Mouse (Mus musculus) CH12.LX (cell line): ENCODE measurements around the gene Samsn1. TPM values are rescaled to one million over a fixed set of nuclear protein-coding genes. Genes with fewer than 3 reads are reported as not detected.

Experiments
- DNase-seq: peaks from one replicate; pipeline ENCODE4 v3.0.0-alpha.2; 2013; ENCODE audit errors: extremely low read depth
- H3K27ac ChIP-seq: 2 replicates; pipeline ENCODE4 v1.5.1; 2012; ENCODE audit warnings: low read depth, mild to moderate bottlenecking, control low read depth, moderate library complexity; ENCODE audit not compliant: insufficient read depth
- H3K27me3 ChIP-seq: replicated peaks from 2 replicates; pipeline ENCODE3; 2012; ENCODE audit warnings: inconsistent platforms
- H3K36me3 ChIP-seq, 2 experiments: replicated peaks in 1 of 2; 2 replicates each; pipeline versions ENCODE3 to v1.6.1; 2012; ENCODE audit warnings: inconsistent platforms in 1 of 2, low read length in 1 of 2, mild to moderate bottlenecking in 1 of 2, mixed read lengths in 1 of 2, moderate library complexity in 1 of 2; ENCODE audit not compliant: control insufficient read depth in 1 of 2, insufficient read depth in 1 of 2
- H3K4me1 ChIP-seq, 2 experiments: 2 replicates each; pipeline ENCODE4 v1.6.1; 2012; ENCODE audit warnings: inconsistent platforms in 1 of 2, moderate library complexity in 1 of 2; ENCODE audit not compliant: insufficient read depth in 2 of 2, control insufficient read depth in 1 of 2
- H3K4me2 ChIP-seq: 2 replicates; pipeline ENCODE4 v1.6.1; 2012; ENCODE audit warnings: low read depth, mild to moderate bottlenecking, control low read depth; ENCODE audit not compliant: poor library complexity, insufficient read depth, severe bottlenecking
- H3K4me3 ChIP-seq, 3 experiments: fragments of 150-350 bp in 1 of 3; sonication (generic) in 1 of 3; replicated peaks in 1 of 3; 2 replicates each; pipeline versions ENCODE3 to v1.5.1; 2011 to 2012; ENCODE audit warnings: low read depth in 2 of 3, low read length in 2 of 3, mild to moderate bottlenecking in 2 of 3, moderate library complexity in 2 of 3, control low read depth in 1 of 3, improper control_type of control experiment in 1 of 3, inconsistent platforms in 1 of 3, mixed read lengths in 1 of 3; ENCODE audit not compliant: poor library complexity in 1 of 3
- H3K79me2 ChIP-seq: replicated peaks from 2 replicates; pipeline ENCODE4 v1.6.1; 2012; ENCODE audit warnings: mild to moderate bottlenecking, moderate library complexity; ENCODE audit not compliant: control insufficient read depth, poor library complexity, insufficient read depth, severe bottlenecking; ENCODE audit errors: extremely low read depth
- H3K9ac ChIP-seq: 2 replicates; pipeline ENCODE4 v1.6.1; 2012; ENCODE audit warnings: low read depth, mild to moderate bottlenecking, control low read depth, moderate library complexity; ENCODE audit not compliant: insufficient read depth
- H3K9me3 ChIP-seq: replicated peaks from 2 replicates; pipeline ENCODE3; 2012; ENCODE audit warnings: low read length, inconsistent platforms, mixed read lengths
- BHLHE40 ChIP-seq: IDR thresholded peaks from 2 replicates; pipeline ENCODE4 v1.6.1; 2011; ENCODE audit warnings: mild to moderate bottlenecking, low read depth, low read length, improper control_type of control experiment
- CHD1 ChIP-seq: IDR thresholded peaks from 2 replicates; pipeline ENCODE4 v1.6.1; 2012; ENCODE audit warnings: low read depth, low read length, improper control_type of control experiment, inconsistent platforms
- CHD2 ChIP-seq: IDR thresholded peaks from 2 replicates; pipeline ENCODE4 v1.6.1; 2011; ENCODE audit warnings: low read length, improper control_type of control experiment
- CTCF ChIP-seq, 2 experiments: IDR thresholded peaks in 1 of 2; conservative IDR thresholded peaks in 1 of 2; 2 replicates each; pipeline ENCODE4 v1.5.1; 2011 to 2012; ENCODE audit warnings: low read depth in 2 of 2, low read length in 2 of 2, improper control_type of control experiment in 1 of 2, inconsistent platforms in 1 of 2, mild to moderate bottlenecking in 1 of 2, moderate library complexity in 1 of 2
- E2F4 ChIP-seq: IDR thresholded peaks from 2 replicates; pipeline ENCODE4 v1.6.1; 2011; ENCODE audit warnings: low read depth, low read length, improper control_type of control experiment; ENCODE audit not compliant: insufficient replicate concordance
- ELF1 ChIP-seq: IDR thresholded peaks from 2 replicates; pipeline ENCODE4 v1.6.1; 2014; ENCODE audit warnings: low read depth, mild to moderate bottlenecking, inconsistent platforms, low read length, improper control_type of control experiment
- EP300 ChIP-seq: IDR thresholded peaks from 2 replicates; pipeline ENCODE4 v1.6.1; 2011; ENCODE audit warnings: low read length, improper control_type of control experiment
- ETS1 ChIP-seq: conservative IDR thresholded peaks from 2 replicates; pipeline ENCODE4 v1.6.1; 2012; ENCODE audit warnings: low read depth, mild to moderate bottlenecking, inconsistent platforms, low read length, improper control_type of control experiment, moderate library complexity
- GABPA ChIP-seq: IDR thresholded peaks from 2 replicates; pipeline ENCODE4 v1.6.1; 2012; ENCODE audit warnings: low read depth, low read length, improper control_type of control experiment, inconsistent platforms; ENCODE audit not compliant: insufficient replicate concordance
- HCFC1 ChIP-seq: IDR thresholded peaks from 2 replicates; pipeline ENCODE4 v1.6.1; 2012; ENCODE audit warnings: low read depth, mild to moderate bottlenecking, inconsistent platforms, low read length, improper control_type of control experiment
- IRF4 ChIP-seq: IDR thresholded peaks from 2 replicates; pipeline ENCODE4 v1.6.1; 2014; ENCODE audit warnings: low read depth, mild to moderate bottlenecking, inconsistent platforms, low read length, improper control_type of control experiment
- JUN ChIP-seq: IDR thresholded peaks from 2 replicates; pipeline ENCODE4 v1.6.1; 2011; ENCODE audit warnings: low read depth, mild to moderate bottlenecking, low read length, improper control_type of control experiment, moderate library complexity; ENCODE audit not compliant: insufficient read depth
- JUND ChIP-seq: conservative IDR thresholded peaks from 2 replicates; pipeline ENCODE4 v1.6.1; 2011; ENCODE audit warnings: low read depth, low read length, improper control_type of control experiment
- KAT2A ChIP-seq: IDR thresholded peaks from 2 replicates; pipeline ENCODE4 v1.6.1; 2012; ENCODE audit warnings: low read length, improper control_type of control experiment, inconsistent platforms; ENCODE audit not compliant: insufficient replicate concordance
- MAFK ChIP-seq: IDR thresholded peaks from 2 replicates; pipeline ENCODE4 v1.6.1; 2011; ENCODE audit warnings: low read length, improper control_type of control experiment; ENCODE audit not compliant: insufficient replicate concordance
- MAX ChIP-seq: IDR thresholded peaks from 2 replicates; pipeline ENCODE4 v1.6.1; 2011; ENCODE audit warnings: low read length, improper control_type of control experiment
- MAZ ChIP-seq: IDR thresholded peaks from 2 replicates; pipeline ENCODE4 v1.6.1; 2012; ENCODE audit warnings: low read depth, mild to moderate bottlenecking, inconsistent platforms, low read length, improper control_type of control experiment, moderate library complexity
- MEF2A ChIP-seq: IDR thresholded peaks from 2 replicates; pipeline ENCODE4 v1.6.1; 2014; ENCODE audit warnings: low read depth, mild to moderate bottlenecking, inconsistent platforms, low read length, improper control_type of control experiment, borderline replicate concordance
- MXI1 ChIP-seq: IDR thresholded peaks from 2 replicates; pipeline ENCODE4 v1.6.1; 2011; ENCODE audit warnings: mild to moderate bottlenecking, low read depth, low read length, improper control_type of control experiment
- MYC ChIP-seq: IDR thresholded peaks from 2 replicates; pipeline ENCODE4 v1.6.1; 2011; ENCODE audit warnings: low read depth, mild to moderate bottlenecking, improper control_type of control experiment, low read length
- NELFE ChIP-seq: IDR thresholded peaks from 2 replicates; pipeline ENCODE4 v1.6.1; 2011; ENCODE audit warnings: low read depth, low read length, improper control_type of control experiment
- NRF1 ChIP-seq: IDR thresholded peaks from 2 replicates; pipeline ENCODE4 v1.6.1; 2014; ENCODE audit warnings: low read depth, mild to moderate bottlenecking, inconsistent platforms, low read length, improper control_type of control experiment, moderate library complexity
- PAX5 ChIP-seq: IDR thresholded peaks from 2 replicates; pipeline ENCODE4 v1.6.1; 2012; ENCODE audit warnings: low read length, inconsistent platforms, mixed read lengths
- POLR2A ChIP-seq: IDR thresholded peaks from 2 replicates; pipeline ENCODE4 v1.6.1; 2011; ENCODE audit warnings: low read depth, mild to moderate bottlenecking, improper control_type of control experiment, low read length
- POLR2AphosphoS2 ChIP-seq: IDR thresholded peaks from 2 replicates; pipeline ENCODE4 v1.6.1; 2011; ENCODE audit warnings: low read depth, low read length, improper control_type of control experiment
- RAD21 ChIP-seq: IDR thresholded peaks from 2 replicates; pipeline ENCODE4 v1.6.1; 2011; ENCODE audit warnings: low read depth, mild to moderate bottlenecking, low read length, improper control_type of control experiment, moderate library complexity
- RCOR1 ChIP-seq: conservative IDR thresholded peaks from 2 replicates; pipeline ENCODE4 v1.6.1; 2012; ENCODE audit warnings: low read depth, mild to moderate bottlenecking, inconsistent platforms, low read length, improper control_type of control experiment
- SIN3A ChIP-seq: IDR thresholded peaks from 2 replicates; pipeline ENCODE4 v1.6.1; 2012; ENCODE audit warnings: low read length, improper control_type of control experiment, inconsistent platforms
- SMC3 ChIP-seq: IDR thresholded peaks from 2 replicates; pipeline ENCODE4 v1.6.1; 2011; ENCODE audit warnings: low read depth, low read length, improper control_type of control experiment
- TBP ChIP-seq: conservative IDR thresholded peaks from 2 replicates; pipeline ENCODE4 v1.6.1; 2011; ENCODE audit warnings: low read depth, low read length, improper control_type of control experiment
- TCF12 ChIP-seq: IDR thresholded peaks from 2 replicates; pipeline ENCODE4 v1.6.1; 2014; ENCODE audit warnings: low read depth, mild to moderate bottlenecking, inconsistent platforms, low read length, improper control_type of control experiment
- UBTF ChIP-seq: IDR thresholded peaks from 2 replicates; pipeline ENCODE4 v1.6.1; 2012; ENCODE audit warnings: low read depth, mild to moderate bottlenecking, inconsistent platforms, low read length, improper control_type of control experiment, moderate library complexity
- USF1 ChIP-seq: IDR thresholded peaks from 2 replicates; pipeline ENCODE4 v1.6.1; 2014; ENCODE audit warnings: low read depth, mild to moderate bottlenecking, inconsistent platforms, low read length, improper control_type of control experiment
- USF2 ChIP-seq: conservative IDR thresholded peaks from 2 replicates; pipeline ENCODE4 v1.6.1; 2011; ENCODE audit warnings: low read depth, low read length, improper control_type of control experiment
- ZC3H11A ChIP-seq: IDR thresholded peaks from 2 replicates; pipeline ENCODE4 v1.6.1; 2012; ENCODE audit warnings: low read depth, mild to moderate bottlenecking, inconsistent platforms, low read length, improper control_type of control experiment
- ZKSCAN1 ChIP-seq: IDR thresholded peaks from 2 replicates; pipeline ENCODE4 v1.6.1; 2012; ENCODE audit warnings: low read depth, inconsistent platforms, low read length, improper control_type of control experiment, borderline replicate concordance
- ZMIZ1 ChIP-seq: IDR thresholded peaks from 2 replicates; pipeline ENCODE4 v1.6.1; 2012; ENCODE audit warnings: low read depth, mild to moderate bottlenecking, inconsistent platforms, low read length, improper control_type of control experiment
- ZNF384 ChIP-seq: IDR thresholded peaks from 2 replicates; pipeline ENCODE4 v1.6.1; 2012; ENCODE audit warnings: low read depth, low read length, improper control_type of control experiment, inconsistent platforms
- dilution Hi-C: fragments of 300-500 bp; cut with MboI; formaldehyde crosslinking; loops from 2 replicates; pipeline ENCODE4 v1.14.3; 2020; ENCODE audit warnings: low sequenced_read_pairs; ENCODE audit not compliant: extremely low pct_unique_long_range_greater_than_20kb, extremely low pct_ligation_motif_present
- in situ Hi-C: fragments of 300-500 bp; cut with MboI; formaldehyde crosslinking; loops from 3 replicates; pipeline ENCODE4 v1.14.3; 2019; ENCODE audit warnings: low sequenced_read_pairs, low pct_ligation_motif_present, low pct_unique_long_range_greater_than_20kb, mixed read lengths
- polyA plus RNA-seq: library from polyadenylated mRNA; unstranded; fragments of >175 nt; gene quantifications from 2 replicates; pipeline ENCODE4 v1.2.1, GENCODE M21; 2012; ENCODE audit warnings: low read depth; ENCODE audit not compliant: insufficient read length
- total RNA-seq, 2 experiments: library from RNA; depleted of rRNA; stranded (reverse); fragments of 300-350 nt in 1 of 2; fragments of >200 nt in 1 of 2; gene quantifications; 2 replicates each; pipeline ENCODE4 v1.2.3; 2012 to 2014

Samsn1 gene
- total and polyA plus RNA-seq, 3 experiments, result 27.7 to 76.9 (median 29.6) TPM

DNA sequence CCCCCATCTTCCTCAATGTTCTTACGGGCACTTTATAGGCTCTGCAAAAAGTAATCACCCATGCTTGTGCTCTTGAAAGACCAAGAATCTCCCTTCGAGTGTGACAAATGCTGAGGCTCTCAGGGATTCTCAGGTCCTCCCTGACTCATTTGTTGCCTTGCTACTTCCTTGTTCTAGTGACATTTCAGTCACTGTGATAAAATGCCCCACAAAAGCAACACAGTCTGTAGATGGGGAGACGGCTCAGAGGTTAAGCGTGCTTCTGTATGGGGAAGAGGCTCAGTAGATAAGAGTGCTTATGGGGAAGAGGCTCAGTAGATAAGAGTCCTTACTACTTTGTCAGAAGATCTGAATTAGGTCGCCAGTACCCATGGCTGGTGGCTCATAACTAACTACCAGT, 104.4 kb downstream of the Samsn1 start:
- peak; percentile 87 for DNase-seq
- peak overlapping the region; percentile 40 for H3K27ac ChIP-seq
- H3K4me3 ChIP-seq, result no peak overlapping the region
- peak overlapping the region; percentile 58 for H3K4me2 ChIP-seq
- H3K9ac ChIP-seq, result no peak overlapping the region
- H3K79me2 ChIP-seq, result no peaks in the 10 kb centered on the region
- H3K36me3 ChIP-seq, result no peaks in the 10 kb centered on the region
- peak; percentile 54; the same call in 1 of the 2 replicates for TF ChIP-seq TCF12
- no peak for TF ChIP-seq CTCF (conservative IDR thresholded peaks at IDR 0.05 in 1 of 2, IDR thresholded peaks at IDR 0.05 in 1 of 2; ENCODE audit: low read depth in 2 of 2, low read length in 2 of 2)
- TF ChIP-seq ELF1, result peak; percentile 84
- TF ChIP-seq ZC3H11A, result no peak
- TF ChIP-seq POLR2A, result 0 out of 2 replicates have a peak, but pooled peaks have one; percentile 23
- TF ChIP-seq RAD21, result no peak; the same call in 1 of the 2 replicates
- 0 out of 2 replicates have a peak, but pooled peaks have one; percentile 35 for TF ChIP-seq HCFC1
- no peak for TF ChIP-seq NRF1
- TF ChIP-seq USF1, result no peak
- peak; percentile 65; the same call in 1 of the 2 replicates for TF ChIP-seq CHD2
- TF ChIP-seq JUN, result peak; percentile 82
- peak; percentile 93 for TF ChIP-seq JUND
- TF ChIP-seq RCOR1, result peak; percentile 87; the same call in 1 of the 2 replicates
- TF ChIP-seq ZNF384, result 0 out of 2 replicates have a peak, but pooled peaks have one; percentile 33
- peak; percentile 97 for TF ChIP-seq EP300
- TF ChIP-seq USF2, result no peak
- TF ChIP-seq SIN3A, result peak; percentile 64; the same call in 1 of the 2 replicates
- peak; percentile 69 for TF ChIP-seq BHLHE40
- no peak for TF ChIP-seq SMC3
- TF ChIP-seq ZKSCAN1, result no peak
- TF ChIP-seq NELFE, result no peak
- 0 out of 2 replicates have a peak, but pooled peaks have one; percentile 38 for TF ChIP-seq MAFK
- 0 out of 2 replicates have a peak, but pooled peaks have one; percentile 34 for TF ChIP-seq TBP
- TF ChIP-seq UBTF, result no peak
- no peak for TF ChIP-seq PAX5
- TF ChIP-seq GABPA, result no peak
- peak; percentile 69 for TF ChIP-seq MYC
- no peak for TF ChIP-seq KAT2A
- peak; percentile 71 for TF ChIP-seq MAX
- TF ChIP-seq MXI1, result no peak
- TF ChIP-seq MAZ, result peak; percentile 66
- TF ChIP-seq IRF4, result peak; percentile 96
- no peak for TF ChIP-seq POLR2AphosphoS2
- TF ChIP-seq CHD1, result no peak
- no peak for TF ChIP-seq E2F4
- peak; percentile 78 for TF ChIP-seq MEF2A
- TF ChIP-seq ZMIZ1, result no peak
- TF ChIP-seq ETS1, result peak; percentile 66; the same call in 1 of the 2 replicates
- TF ChIP-seq, all 38 proteins: peak for 20
- in situ Hi-C loops, result loop anchor here (10.0 kb wide), 1 partner anchor 153 kb away; the partner anchor contains the start of gene Hspa13
- Histone ChIP-seq H3K9me3 (no peaks in the 10 kb centered on the region), H3K4me1 (peaks cover 11 to 55% of the 10 kb centered on the region in 2 experiments), H3K27me3 (no peaks in the 10 kb centered on the region)
- dilution Hi-C loops, result no loop called here
